Mouse (Mus musculus) small intestine, adult 2 months (tissue): ENCODE measurements at regions not wholly inside any gene's neighbourhood (a gene's known extent, or its start where the extent isn't known, plus 50 kb on each side); places are given as distances from the start of the nearest gene placed in this dataset.

Experiments
- CTCF ChIP-seq: fragments of 200-500 bp; IDR thresholded peaks from 2 replicates; pipeline ENCODE4 v1.5.1; 2012; ENCODE audit warnings: low read depth, mild to moderate bottlenecking, control low read depth, inconsistent platforms, low read length, moderate library complexity, mixed read lengths; ENCODE audit not compliant: insufficient replicate concordance, insufficient read length; ENCODE audit errors: extremely low read depth
- POLR2A ChIP-seq: fragments of 200-500 bp; IDR thresholded peaks from 2 replicates; pipeline ENCODE4 v1.6.1; 2012; ENCODE audit warnings: low read depth, mild to moderate bottlenecking, control low read depth, inconsistent platforms, low read length, moderate library complexity

- TF ChIP-seq POLR2A: no peak
- no peak for TF ChIP-seq CTCF
These were observed 86.6 kb upstream of the Thpo start for GRCm38 (mm10) chr16:20820939-20821338.
